Mouse (Mus musculus) brain, embryonic 14.5 days (tissue): ENCODE results near the gene Fam214a.

Experiments
- CTCF ChIP-seq: fragments of 200-500 bp; IDR thresholded peaks from 2 replicates; pipeline ENCODE4 v1.5.1; 2012; ENCODE audit warnings: inconsistent platforms, mild to moderate bottlenecking, moderate library complexity, borderline replicate concordance; ENCODE audit not compliant: insufficient read depth, insufficient read length; ENCODE audit errors: extremely low read depth
- POLR2A ChIP-seq: fragments of 200-500 bp; IDR thresholded peaks from 2 replicates; pipeline ENCODE4 v1.6.1; 2012; ENCODE audit warnings: mild to moderate bottlenecking, inconsistent platforms, borderline replicate concordance; ENCODE audit not compliant: poor library complexity, insufficient read depth, insufficient read length, severe bottlenecking; ENCODE audit errors: extremely low read depth

- TF ChIP-seq POLR2A (no peak), CTCF (no peak)
Measured at GRCm38 (mm10) chr9:74970591-74970990, 17.9 kb downstream of the Fam214a start.
